Mouse (Mus musculus) myocyte (in vitro differentiated cells): ENCODE data around the gene Morn1. TPM values are rescaled to one million over a fixed set of nuclear protein-coding genes. Genes with fewer than 3 reads are reported as not detected.

Experiments used
- H3K27me3 ChIP-seq: one replicate; pipeline ENCODE4 v1.6.1; 2011; ENCODE audit not compliant: control insufficient read depth, insufficient read depth, insufficient read length
- H3K36me3 ChIP-seq: one replicate; pipeline ENCODE4 v1.6.1; 2011; ENCODE audit not compliant: control insufficient read depth, insufficient read depth
- H3K4me2 ChIP-seq: one replicate; pipeline ENCODE4 v1.6.1; 2011; ENCODE audit warnings: low read depth, control low read depth
- H3K4me3 ChIP-seq: one replicate; pipeline ENCODE4 v1.5.1; 2011; ENCODE audit warnings: mild to moderate bottlenecking, control low read depth, moderate library complexity
- H3K79me2 ChIP-seq: one replicate; pipeline ENCODE4 v1.6.1; 2011; ENCODE audit not compliant: control insufficient read depth, insufficient read depth
- H3ac ChIP-seq: one replicate; pipeline ENCODE4 v1.6.1; 2011; ENCODE audit not compliant: control insufficient read depth, insufficient read length
- CEBPB ChIP-seq: IDR thresholded peaks from 2 replicates; pipeline ENCODE4 v1.6.1; 2011; ENCODE audit warnings: mild to moderate bottlenecking, moderate library complexity; ENCODE audit not compliant: poor library complexity, insufficient read depth, severe bottlenecking
- E2F4 ChIP-seq: IDR thresholded peaks from one replicate; pipeline ENCODE4 v1.6.1; 2011; ENCODE audit warnings: mild to moderate bottlenecking, control low read depth, moderate library complexity; ENCODE audit not compliant: insufficient read depth
- MAX ChIP-seq: IDR thresholded peaks from one replicate; pipeline ENCODE4 v1.6.1; 2011; ENCODE audit warnings: low read depth, mild to moderate bottlenecking, control low read depth
- MYOD1 ChIP-seq, 3 experiments: IDR thresholded peaks; one replicate each; pipeline ENCODE4 v1.6.1; 2011; ENCODE audit warnings: control low read depth in 2 of 3, low read depth in 2 of 3, mild to moderate bottlenecking in 2 of 3, moderate library complexity in 1 of 3; ENCODE audit not compliant: insufficient read length in 2 of 3, control insufficient read depth in 1 of 3
- MYOG ChIP-seq, 3 experiments: IDR thresholded peaks; one replicate each; pipeline ENCODE4 v1.6.1; 2011; ENCODE audit warnings: control low read depth in 2 of 3, low read depth in 2 of 3, mild to moderate bottlenecking in 2 of 3; ENCODE audit not compliant: insufficient read length in 2 of 3, control insufficient read depth in 1 of 3, insufficient read depth in 1 of 3
- POLR2A ChIP-seq: IDR thresholded peaks from one replicate; pipeline ENCODE4 v1.6.1; 2011; ENCODE audit warnings: low read depth, mild to moderate bottlenecking, control low read depth, moderate library complexity; ENCODE audit not compliant: insufficient read length
- POLR2AphosphoS2 ChIP-seq: IDR thresholded peaks from one replicate; pipeline ENCODE4 v1.6.1; 2011; ENCODE audit warnings: low read depth, control low read depth; ENCODE audit not compliant: insufficient read length
- REST ChIP-seq: IDR thresholded peaks from one replicate; pipeline ENCODE4 v1.6.1; 2011; ENCODE audit warnings: mild to moderate bottlenecking, control low read depth, moderate library complexity; ENCODE audit not compliant: insufficient read depth, insufficient read length
- SRF ChIP-seq: IDR thresholded peaks from one replicate; pipeline ENCODE4 v1.6.1; 2011; ENCODE audit warnings: low read depth; ENCODE audit not compliant: control insufficient read depth, insufficient read length
- TCF12 ChIP-seq: IDR thresholded peaks from one replicate; pipeline ENCODE4 v1.6.1; 2011; ENCODE audit warnings: mild to moderate bottlenecking, control low read depth; ENCODE audit not compliant: poor library complexity, insufficient read depth, severe bottlenecking
- TCF3 ChIP-seq: IDR thresholded peaks from one replicate; pipeline ENCODE4 v1.6.1; 2011; ENCODE audit warnings: low read depth, control low read depth; ENCODE audit not compliant: insufficient read length
- USF1 ChIP-seq: IDR thresholded peaks from one replicate; pipeline ENCODE4 v1.6.1; 2011; ENCODE audit warnings: low read depth, mild to moderate bottlenecking, control low read depth, moderate library complexity
- polyA plus RNA-seq: library from polyadenylated mRNA; unstranded; fragments of >200 nt; fragmentation: generic; extraction: Trizol; gene quantifications from one replicate; pipeline ENCODE4 v1.2.1, GENCODE M21; 2012; ENCODE audit warnings: missing spikeins

The Morn1 gene
- polyA plus RNA-seq, 1 experiment, result 2.6 TPM

GRCm38 (mm10) chr4:155139281-155140045 is 53.1 kb downstream of the Morn1 start:
- TF ChIP-seq CEBPB, result no peak
- no peak for TF ChIP-seq SRF
- TF ChIP-seq MYOG (IDR thresholded peaks at IDR 0.05; ENCODE audit: control insufficient read depth in 1 of 3, insufficient read depth in 1 of 3, insufficient read length in 2 of 3, low read depth in 2 of 3), result no peak
- no peak for TF ChIP-seq E2F4
- TF ChIP-seq MYOD1 (IDR thresholded peaks at IDR 0.05; ENCODE audit: control insufficient read depth in 1 of 3, insufficient read length in 2 of 3, low read depth in 2 of 3), result no peak
- TF ChIP-seq REST, result no peak
- TF ChIP-seq POLR2A, result no peak
- TF ChIP-seq MAX, result no peak
- TF ChIP-seq POLR2AphosphoS2, result no peak
- TF ChIP-seq USF1, result no peak
- no peak for TF ChIP-seq TCF3
- TF ChIP-seq TCF12, result no peak
- Histone ChIP-seq H3K36me3 (no peaks in the 10 kb centered on the region), H3K27me3 (no peaks in the 10 kb centered on the region), H3K79me2 (no peaks in the 10 kb centered on the region), H3K4me2 (no peak overlapping the region), H3K4me3 (no peak overlapping the region), H3ac (no peak overlapping the region)

GRCm38 (mm10) chr4:155140150-155140549 is 53.8 kb downstream of the Morn1 start:
- Histone ChIP-seq H3ac (no peak overlapping the region), H3K36me3 (no peaks in the 10 kb centered on the region), H3K4me3 (no peak overlapping the region), H3K4me2 (no peak overlapping the region), H3K79me2 (no peaks in the 10 kb centered on the region), H3K27me3 (no peaks in the 10 kb centered on the region)
- TF ChIP-seq POLR2A (no peak), MYOG (IDR thresholded peaks at IDR 0.05; ENCODE audit: control insufficient read depth in 1 of 3, insufficient read depth in 1 of 3, insufficient read length in 2 of 3, low read depth in 2 of 3) (no peak), SRF (no peak), MAX (no peak), E2F4 (no peak), MYOD1 (IDR thresholded peaks at IDR 0.05; ENCODE audit: control insufficient read depth in 1 of 3, insufficient read length in 2 of 3, low read depth in 2 of 3) (no peak), POLR2AphosphoS2 (no peak), TCF3 (no peak), REST (no peak), CEBPB (no peak), TCF12 (no peak), USF1 (no peak)

- Histone ChIP-seq H3K79me2 (no peaks in the 10 kb centered on the region), H3ac (no peak overlapping the region), H3K4me2 (no peak overlapping the region), H3K27me3 (no peaks in the 10 kb centered on the region), H3K4me3 (no peak overlapping the region), H3K36me3 (no peaks in the 10 kb centered on the region)
- no peak for TF ChIP-seq E2F4
- TF ChIP-seq REST, result no peak
- TF ChIP-seq CEBPB, result no peak
- TF ChIP-seq POLR2A, result no peak
- no peak for TF ChIP-seq SRF
- TF ChIP-seq POLR2AphosphoS2, result no peak
- TF ChIP-seq MYOD1 (IDR thresholded peaks at IDR 0.05; ENCODE audit: control insufficient read depth in 1 of 3, insufficient read length in 2 of 3, low read depth in 2 of 3), result peak in 1 of 3 experiments; percentile 19
- TF ChIP-seq TCF12, result no peak
- TF ChIP-seq USF1, result no peak
- TF ChIP-seq MAX, result no peak
- TF ChIP-seq MYOG (IDR thresholded peaks at IDR 0.05; ENCODE audit: control insufficient read depth in 1 of 3, insufficient read depth in 1 of 3, insufficient read length in 2 of 3, low read depth in 2 of 3), result peak in 1 of 3 experiments; percentile 53
- no peak for TF ChIP-seq TCF3
These were observed 54.5 kb downstream of the Morn1 start for GRCm38 (mm10) chr4:155140795-155141265.

GRCm38 (mm10) chr4:155142836-155143235 is 56.5 kb downstream of the Morn1 start:
- Histone ChIP-seq H3K27me3 (no peaks in the 10 kb centered on the region), H3K36me3 (no peaks in the 10 kb centered on the region), H3K4me3 (no peak overlapping the region), H3K4me2 (no peak overlapping the region), H3K79me2 (no peaks in the 10 kb centered on the region), H3ac (no peak overlapping the region)
- TF ChIP-seq POLR2A (no peak), REST (no peak), TCF12 (no peak), E2F4 (no peak), MYOG (IDR thresholded peaks at IDR 0.05; ENCODE audit: control insufficient read depth in 1 of 3, insufficient read depth in 1 of 3, insufficient read length in 2 of 3, low read depth in 2 of 3) (no peak), POLR2AphosphoS2 (no peak), USF1 (no peak), CEBPB (no peak), TCF3 (no peak), MYOD1 (IDR thresholded peaks at IDR 0.05; ENCODE audit: control insufficient read depth in 1 of 3, insufficient read length in 2 of 3, low read depth in 2 of 3) (no peak), SRF (no peak), MAX (no peak)
